Mouse (Mus musculus): Measurements from ENCODE around the gene Sp7. TPM values are rescaled to one million over a fixed set of nuclear protein-coding genes. Genes with fewer than 3 reads are reported as not detected.

Gene Sp7
- polyA plus RNA-seq, 1 experiment from 2014 or later = 0.21 TPM

Other genes starting within 250 kb of the Sp7 start
- 40.2 and 52.5 TPM in 2 replicates for gene Spryd3, start 230.9 kb downstream of the Sp7 start, polyA plus RNA-seq (2014; fragmentation: Nextera tagmentation; extraction: Ambion mirVana)
- 1.3 and 1.6 TPM in 2 replicates for gene Igfbp6, start 222.8 kb downstream of the Sp7 start, polyA plus RNA-seq (2014; fragmentation: Nextera tagmentation; extraction: Ambion mirVana)
- gene Soat2, start 216.7 kb downstream of the Sp7 start, polyA plus RNA-seq (2014; fragmentation: Nextera tagmentation; extraction: Ambion mirVana) = not detected in 2 replicates
- gene Zfp740, start 163.9 kb downstream of the Sp7 start, polyA plus RNA-seq (2014; fragmentation: Nextera tagmentation; extraction: Ambion mirVana) = 43.5 and 57.7 TPM in 2 replicates
- 25.9 and 28.1 TPM in 2 replicates for gene Csad, start 162.5 kb downstream of the Sp7 start, polyA plus RNA-seq (2014; fragmentation: Nextera tagmentation; extraction: Ambion mirVana)
- 0.57 and 0.78 TPM in 2 replicates for gene Itgb7, start 135.2 kb downstream of the Sp7 start, polyA plus RNA-seq (2014; fragmentation: Nextera tagmentation; extraction: Ambion mirVana)
- gene Rarg, start 109.7 kb downstream of the Sp7 start, polyA plus RNA-seq (2014; fragmentation: Nextera tagmentation; extraction: Ambion mirVana) = 2.3 and 3.6 TPM in 2 replicates
- 0.09 TPM in 1 of 2 replicates, not detected in the other for gene Gm9918, start 96.6 kb downstream of the Sp7 start, polyA plus RNA-seq (2014; fragmentation: Nextera tagmentation; extraction: Ambion mirVana)
- gene Mfsd5, start 87.7 kb downstream of the Sp7 start, polyA plus RNA-seq (2014; fragmentation: Nextera tagmentation; extraction: Ambion mirVana) = 51.9 and 53.3 TPM in 2 replicates
- gene Espl1, start 70.9 kb downstream of the Sp7 start, polyA plus RNA-seq (2014; fragmentation: Nextera tagmentation; extraction: Ambion mirVana) = 4.9 and 9.1 TPM in 2 replicates
- 562 and 649 TPM in 2 replicates for gene Pfdn5, start 41.1 kb downstream of the Sp7 start, polyA plus RNA-seq (2014; fragmentation: Nextera tagmentation; extraction: Ambion mirVana)
- gene Myg1, start 35.5 kb downstream of the Sp7 start, polyA plus RNA-seq (2014; fragmentation: Nextera tagmentation; extraction: Ambion mirVana) = 80.4 and 89.0 TPM in 2 replicates
- 27.6 and 30.6 TPM in 2 replicates for gene Aaas, start 16.4 kb downstream of the Sp7 start, polyA plus RNA-seq (2014; fragmentation: Nextera tagmentation; extraction: Ambion mirVana)
- gene Sp1, start 39.0 kb upstream of the Sp7 start, polyA plus RNA-seq (2014; fragmentation: Nextera tagmentation; extraction: Ambion mirVana) = 6.0 and 7.4 TPM in 2 replicates
- gene Amhr2, start 78.2 kb upstream of the Sp7 start, polyA plus RNA-seq (2014; fragmentation: Nextera tagmentation; extraction: Ambion mirVana) = 0.18 and 0.39 TPM in 2 replicates
- gene Prr13, start 91.8 kb upstream of the Sp7 start, polyA plus RNA-seq (2014; fragmentation: Nextera tagmentation; extraction: Ambion mirVana) = 127 and 133 TPM in 2 replicates
- 187 TPM in 2 replicates for gene Pcbp2, start 103.4 kb upstream of the Sp7 start, polyA plus RNA-seq (2014; fragmentation: Nextera tagmentation; extraction: Ambion mirVana)
- gene Gm10337, start 136.5 kb upstream of the Sp7 start, polyA plus RNA-seq (2014; fragmentation: Nextera tagmentation; extraction: Ambion mirVana) = 9.6 TPM in 1 of 2 replicates, not detected in the other
- gene Map3k12, start 149.9 kb upstream of the Sp7 start, polyA plus RNA-seq (2014; fragmentation: Nextera tagmentation; extraction: Ambion mirVana) = 44.2 and 47.9 TPM in 2 replicates
- gene Tarbp2, start 151.0 kb upstream of the Sp7 start, polyA plus RNA-seq (2014; fragmentation: Nextera tagmentation; extraction: Ambion mirVana) = 76.3 and 90.7 TPM in 2 replicates
- 1.3 and 2.7 TPM in 2 replicates for gene Npff, start 157.8 kb upstream of the Sp7 start, polyA plus RNA-seq (2014; fragmentation: Nextera tagmentation; extraction: Ambion mirVana)